Comparison of ENCODE assay signal across 29 mouse cellular contexts in the genomic region with DNA sequence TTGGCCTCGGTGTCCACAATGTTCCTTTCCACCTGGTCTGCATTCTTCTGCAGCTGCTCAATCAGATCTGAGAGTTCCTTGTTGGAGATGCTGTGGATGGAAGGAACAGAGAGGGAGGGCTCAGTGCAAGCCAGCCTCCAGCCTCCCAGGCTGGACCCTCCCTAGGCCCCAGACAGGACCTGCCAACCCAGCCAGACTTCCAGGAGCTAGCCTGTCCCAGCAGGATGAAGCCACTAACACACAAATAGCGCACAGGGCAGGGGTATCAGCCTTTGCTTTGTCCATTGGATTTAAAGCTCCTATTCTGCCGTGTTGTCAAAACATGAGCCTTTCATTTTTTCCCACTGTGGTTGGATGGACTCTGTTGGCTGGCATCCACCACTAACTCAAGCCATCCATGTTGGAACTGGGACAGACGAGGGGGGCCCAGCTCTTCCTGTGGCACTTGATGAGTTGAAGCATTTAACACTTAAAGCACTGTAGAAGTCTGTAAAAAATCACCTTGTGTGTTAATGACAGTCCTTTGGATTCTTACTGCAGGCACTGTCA. TPM values are rescaled to one million over a fixed set of nuclear protein-coding genes. Genes with fewer than 3 reads are reported as not detected.
DNase-seq lines count a peak whose midpoint lies in the region; ATAC-seq and TF ChIP-seq lines count a peak whose summit lies in the region.
"Had no signal": no experiment of that assay in that cellular context is flagged by ENCODE, and none has a peak within 500 bp of the region (broad histone marks: within the 10 kb centered on the region; RNA-seq: fewer than 3 reads in every experiment).

No protein-coding gene starts in this region.

- 0 out of 2 replicates have a peak, but pooled peaks have one; percentile 41 for ATAC-seq in heart, embryonic 12.5 days (ENCODE audit: insufficient number of reproducible peaks, low FRiP score)
- ATAC-seq in embryonic facial prominence, embryonic 14.5 days (ENCODE audit: low read depth) = peak; percentile 69
- ATAC-seq: inflammation-experienced regulatory T-cells, adult 6 months had no signal

- no peaks in the 10 kb centered on the region for H3K36me3 ChIP-seq in heart, embryonic 12.5 days
- no peaks in the 10 kb centered on the region for H3K36me3 ChIP-seq in kidney, adult 2 months (ENCODE audit: control insufficient read depth, insufficient read depth, low read length)
- no peaks in the 10 kb centered on the region for H3K36me3 ChIP-seq in embryonic facial prominence, embryonic 14.5 days (ENCODE audit: control insufficient read depth, insufficient read depth, low read length)
- H3K36me3 ChIP-seq: forebrain, embryonic 10.5 days; hindbrain, embryonic 13.5 days had no signal

- no peak overlapping the region for H3K4me3 ChIP-seq in heart, embryonic 12.5 days
- no peak overlapping the region for H3K4me3 ChIP-seq in kidney, adult 2 months (ENCODE audit: insufficient read depth, low read depth, low read length)
- H3K4me3 ChIP-seq in embryonic facial prominence, embryonic 14.5 days (ENCODE audit: low read depth, low read length) = no peak overlapping the region
- H3K4me3 ChIP-seq: forebrain, embryonic 10.5 days; gastrocnemius, adult 2 months; hindbrain, embryonic 13.5 days; left cerebral cortex, adult 2 months had no signal

- no peak for TF ChIP-seq POLR2A in kidney, adult 2 months (IDR thresholded peaks at IDR 0.05; ENCODE audit: low read depth, low read length)

- H3K9me3 ChIP-seq in heart, embryonic 12.5 days (replicated peaks) = peaks cover 4% of the 10 kb centered on the region; the same call in 1 of the 2 replicates
- no peaks in the 10 kb centered on the region for H3K9me3 ChIP-seq in embryonic facial prominence, embryonic 14.5 days (ENCODE audit: control insufficient read depth, low read length)
- H3K9me3 ChIP-seq: hindbrain, embryonic 13.5 days had no signal

- WGBS in heart, embryonic 12.5 days = 57% methylated on average over 4 of the region's 4 CpGs
- 57% methylated on average over 4 of the region's 4 CpGs for WGBS in kidney, adult 2 months
- 39% methylated on average over 4 of the region's 4 CpGs for WGBS in embryonic facial prominence, embryonic 14.5 days

- peaks cover 32% of the 10 kb centered on the region for H3K4me1 ChIP-seq in heart, embryonic 12.5 days (replicated peaks)
- no peaks in the 10 kb centered on the region for H3K4me1 ChIP-seq in kidney, adult 2 months (ENCODE audit: control insufficient read depth, insufficient read depth, low read length)
- H3K4me1 ChIP-seq in embryonic facial prominence, embryonic 14.5 days (ENCODE audit: control insufficient read depth, insufficient read depth, low read length) = peaks cover 19% of the 10 kb centered on the region
- H3K4me1 ChIP-seq: forebrain, embryonic 10.5 days; hindbrain, embryonic 13.5 days had no signal

- H3K4me2 ChIP-seq in heart, embryonic 12.5 days = no peak overlapping the region
- no peak overlapping the region for H3K4me2 ChIP-seq in embryonic facial prominence, embryonic 14.5 days (ENCODE audit: low read depth, low read length)
- H3K4me2 ChIP-seq: hindbrain, embryonic 13.5 days; liver, embryonic 11.5 days; midbrain, embryonic 11.5 days had no signal

- no peak overlapping the region for H3K27ac ChIP-seq in heart, embryonic 12.5 days (ENCODE audit: poor library complexity, severe bottlenecking)
- no peak overlapping the region for H3K27ac ChIP-seq in kidney, adult 2 months (ENCODE audit: insufficient read depth, low read depth, low read length)
- peak overlapping the region; percentile 69 for H3K27ac ChIP-seq in embryonic facial prominence, embryonic 14.5 days (replicated peaks; ENCODE audit: low read depth, low read length)
- H3K27ac ChIP-seq: forebrain, embryonic 10.5 days; gastrocnemius, adult 2 months; hindbrain, embryonic 13.5 days; kidney, postnatal 0 days; left cerebral cortex, adult 2 months; stomach, postnatal 0 days had no signal

- no peak overlapping the region for H3K9ac ChIP-seq in heart, embryonic 12.5 days
- no peak overlapping the region for H3K9ac ChIP-seq in embryonic facial prominence, embryonic 14.5 days (ENCODE audit: low read depth, low read length)
- H3K9ac ChIP-seq: hindbrain, embryonic 13.5 days; liver, postnatal 0 days had no signal

- H3K27me3 ChIP-seq in heart, embryonic 12.5 days (replicated peaks) = 0 out of 2 replicates have a peak, but pooled peaks cover 8% of the 10 kb centered on the region
- H3K27me3 ChIP-seq in kidney, adult 2 months (replicated peaks; ENCODE audit: control insufficient read depth, insufficient read depth, low read length) = no peaks in the 10 kb centered on the region
- no peaks in the 10 kb centered on the region for H3K27me3 ChIP-seq in embryonic facial prominence, embryonic 14.5 days (replicated peaks; ENCODE audit: control insufficient read depth, insufficient read depth, low read length)
- H3K27me3 ChIP-seq: hindbrain, embryonic 13.5 days had no signal

- DNase-seq in heart, adult 18-20 months = no peak
- peak; percentile 6 for DNase-seq in kidney, adult 2 months
- no peak for DNase-seq in kidney, postnatal 10 days
- peak; percentile 80 for DNase-seq in NIH3T3 (ENCODE audit: low read depth)
- peak; percentile 74 for DNase-seq in embryonic facial prominence, embryonic 14.5 days (ENCODE audit: low spot score)
- no peak for DNase-seq in urinary bladder, postnatal 10 days (ENCODE audit: low spot score)
- DNase-seq in retina, postnatal 1 day = no peak
- DNase-seq: adrenal gland, postnatal 36 days; cerebellum, adult 11 months; cerebellum, postnatal 36 days; gastrocnemius, adult 2 months; heart, postnatal 36 days; kidney, adult 18-20 months; left cerebral cortex, postnatal 4 days; liver, postnatal 0 days; lung, postnatal 14 days; right cerebral cortex, postnatal 14 days; thymus, adult 2 months had no signal

- TF ChIP-seq CTCF in kidney, adult 2 months (conservative IDR thresholded peaks at IDR 0.05; ENCODE audit: insufficient read depth, insufficient read length, low read depth, low read length) = no peak

RNA-seq across cellular contexts. Expression of gene Ppl, which starts 19.1 kb away (rescaled TPM):
- 1.5 and 2.1 TPM in 2 replicates for polyA plus RNA-seq in heart, embryonic 12.5 days (2016; fragmentation: Nextera tagmentation; extraction: Ambion mirVana)
- total RNA-seq in heart, adult 18-20 months (2021) = 1 to 10 TPM; 4.9 to 6.8 TPM
- polyA plus RNA-seq in kidney, adult 2 months (2012; rRNA removed) = 3.3 and 3.9 TPM in 2 replicates
- 15.3 and 19.3 TPM in 2 replicates for polyA plus RNA-seq in embryonic facial prominence, embryonic 14.5 days (2014; fragmentation: Nextera tagmentation; extraction: Ambion mirVana)
- total RNA-seq: megakaryocyte progenitor cell, adult 5-6 weeks had no signal

RNA-seq across cellular contexts. Expression of gene Sec14l5, which starts 33.8 kb away (rescaled TPM):
- polyA plus RNA-seq in heart, embryonic 12.5 days (2016; fragmentation: Nextera tagmentation; extraction: Ambion mirVana) = not detected in 2 replicates
- under 1 TPM; 0.55 to 0.72 TPM for total RNA-seq in heart, adult 18-20 months (2021)
- polyA plus RNA-seq in kidney, adult 2 months (2012; rRNA removed) = 0.07 and 0.34 TPM in 2 replicates
- 0.22 and 0.36 TPM in 2 replicates for polyA plus RNA-seq in embryonic facial prominence, embryonic 14.5 days (2014; fragmentation: Nextera tagmentation; extraction: Ambion mirVana)
- total RNA-seq: megakaryocyte progenitor cell, adult 5-6 weeks; monocyte, adult 5-6 weeks had no signal
- polyA plus RNA-seq: inflammation-experienced regulatory T-cells, adult 6 months; kidney, postnatal 0 days; liver, embryonic 11.5 days had no signal

Comparison
In these comparisons a context has a peak if more than half of its experiments do, and no peak if none do; other contexts are left out.
1. DNase-seq: peak in kidney, adult 2 months (single experiment), NIH3T3 (single experiment) and embryonic facial prominence, embryonic 14.5 days (single experiment); none in heart, adult 18-20 months (0 of 2), kidney, postnatal 10 days (single experiment), urinary bladder, postnatal 10 days (single experiment) and retina, postnatal 1 day (single experiment).